Mouse (Mus musculus): ENCODE results near the gene Coro2a. TPM values are rescaled to one million over a fixed set of nuclear protein-coding genes. Genes with fewer than 3 reads are reported as not detected.

Coro2a gene
- polyA plus RNA-seq, 1 experiment = 4.2 TPM

GRCm38 (mm10) chr4:46489028-46489925 lies 112.7 kb downstream of the Coro2a start, which contains the start of gene Nans:
Nans (plus strand) TSS chr4:46489248.
- Histone ChIP-seq H3K36me3 (ENCODE audit: control insufficient read depth, insufficient read depth, low read length) (no peaks in the 10 kb centered on the region), H3K27ac (ENCODE audit: insufficient read depth, low read depth, low read length) (no peak within 1 kb of the TSS), H3K4me3 (ENCODE audit: insufficient read depth, low read depth, low read length) (peak within 1 kb of the TSS; percentile 81), H3K27me3 (replicated peaks; ENCODE audit: control insufficient read depth, insufficient read depth, low read length) (no peaks in the 10 kb centered on the region), H3K4me1 (ENCODE audit: control insufficient read depth, insufficient read depth, low read length) (peaks cover 3% of the 10 kb centered on the region; the same call in 1 of the 2 replicates)
- peak; percentile 97 for DNase-seq
- TF ChIP-seq CTCF (conservative IDR thresholded peaks at IDR 0.05; ENCODE audit: insufficient read depth, insufficient read length, low read depth, low read length) (no peak), POLR2A (IDR thresholded peaks at IDR 0.05; ENCODE audit: low read depth, low read length) (no peak)
- under 1% methylated on average over 58 of the region's 58 CpGs for WGBS

DNA sequence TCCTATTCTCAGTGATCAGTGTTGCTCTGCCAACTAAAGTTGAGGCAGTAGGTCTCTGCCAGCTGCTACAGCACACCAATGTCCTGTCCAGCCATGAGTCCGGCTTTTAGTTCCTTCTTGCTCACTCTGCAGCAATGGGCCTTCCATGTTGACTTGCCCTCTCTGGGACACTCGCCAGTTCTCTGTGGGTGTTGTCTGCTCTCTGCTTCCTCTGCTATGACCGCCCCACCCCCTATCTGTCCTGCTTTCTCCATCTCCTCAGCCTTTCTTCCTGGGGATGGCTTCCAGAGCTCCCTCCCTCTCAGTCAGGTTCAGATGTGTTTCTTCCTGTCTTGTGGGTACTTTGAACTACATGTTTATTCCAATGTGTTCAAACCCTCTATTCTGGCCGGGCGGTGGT lies 114.7 kb downstream of the Coro2a start:
- WGBS = 77% methylated on average over 5 of the region's 5 CpGs
- DNase-seq = peak; percentile 88

More for the DNA sequence above, 114.7 kb downstream of the Coro2a start:
- no peak for TF ChIP-seq CTCF (conservative IDR thresholded peaks at IDR 0.05; ENCODE audit: insufficient read depth, insufficient read length, low read depth, low read length)
- TF ChIP-seq POLR2A (IDR thresholded peaks at IDR 0.05; ENCODE audit: low read depth, low read length) = no peak
- Histone ChIP-seq H3K27me3 (replicated peaks; ENCODE audit: control insufficient read depth, insufficient read depth, low read length) (no peaks in the 10 kb centered on the region), H3K36me3 (ENCODE audit: control insufficient read depth, insufficient read depth, low read length) (no peaks in the 10 kb centered on the region), H3K27ac (ENCODE audit: insufficient read depth, low read depth, low read length) (no peak overlapping the region), H3K4me3 (ENCODE audit: insufficient read depth, low read depth, low read length) (no peak overlapping the region), H3K4me1 (ENCODE audit: control insufficient read depth, insufficient read depth, low read length) (peaks cover 3% of the 10 kb centered on the region; the same call in 1 of the 2 replicates)

Other genes with a start within 250 kb of the Coro2a start
- gene Trmo, start 212.8 kb downstream of the Coro2a start, polyA plus RNA-seq (2012; rRNA removed) = 6.1 and 7.0 TPM in 2 replicates
- 0.03 and 0.04 TPM in 2 replicates for gene Hemgn, start 188.7 kb downstream of the Coro2a start, polyA plus RNA-seq (2012; rRNA removed)
- gene Anp32b, start 151.3 kb downstream of the Coro2a start, polyA plus RNA-seq (2012; rRNA removed) = 9.8 and 12.7 TPM in 2 replicates
- 10.8 and 13.8 TPM in 2 replicates for gene Nans, start 113.0 kb downstream of the Coro2a start, polyA plus RNA-seq (2012; rRNA removed)
- 2.3 and 2.6 TPM in 2 replicates for gene Trim14, start 66.1 kb downstream of the Coro2a start, polyA plus RNA-seq (2012; rRNA removed)
- 6.1 and 7.6 TPM in 2 replicates for gene Tbc1d2, start 48.0 kb upstream of the Coro2a start, polyA plus RNA-seq (2012; rRNA removed)